Mouse (Mus musculus): ENCODE measurements around the gene Prr15.

GRCm38 (mm10) chr6:54362526-54363324, 37.1 kb downstream of the Prr15 start:
- TF ChIP-seq CTCF (IDR thresholded peaks at IDR 0.05; ENCODE audit: extremely low read depth, insufficient read depth, insufficient read length, insufficient replicate concordance) = no peak
- no peak for TF ChIP-seq POLR2A (IDR thresholded peaks at IDR 0.05; ENCODE audit: low read depth, low read length)

Measured in spleen, adult 2 months (tissue).